Mouse (Mus musculus) G1E-ER4 (cell line): ENCODE results near the gene Sec24d. TPM values are rescaled to one million over a fixed set of nuclear protein-coding genes. Genes with fewer than 3 reads are reported as not detected.

ENCODE experiments used
- GATA1 ChIP-seq: IDR thresholded peaks from one replicate; pipeline ENCODE4 v1.8.0; 2012; ENCODE audit warnings: low read length, inconsistent platforms
- polyA plus RNA-seq: library from polyadenylated mRNA; stranded (reverse); fragments of >175 nt; gene quantifications from 2 replicates; pipeline ENCODE4 v1.2.3, GENCODE M21; 2012

Sec24d gene
- polyA plus RNA-seq, 1 experiment, result not detected

GRCm38 (mm10) chr3:123411821-123412578 lies 144.7 kb downstream of the Sec24d start:
- no peak for TF ChIP-seq GATA1

- TF ChIP-seq GATA1, result no peak
Observed at GRCm38 (mm10) chr3:123413173-123413572, 145.9 kb downstream of the Sec24d start.

Other genes starting within 250 kb of the Sec24d start
- gene Myoz2, start 232.4 kb upstream of the Sec24d start, polyA plus RNA-seq, result not detected in 2 replicates
- gene Synpo2, start 31.3 kb upstream of the Sec24d start, polyA plus RNA-seq, result 0.11 and 0.17 TPM in 2 replicates
- gene Mettl14, start 118.7 kb downstream of the Sec24d start, polyA plus RNA-seq, result 11.9 and 13.7 TPM in 2 replicates
- not detected in 2 replicates for gene Prss12, start 179.5 kb downstream of the Sec24d start, polyA plus RNA-seq